Mouse (Mus musculus): Measurements from ENCODE around the gene Olfr787.

Olfr787 gene

DNA sequence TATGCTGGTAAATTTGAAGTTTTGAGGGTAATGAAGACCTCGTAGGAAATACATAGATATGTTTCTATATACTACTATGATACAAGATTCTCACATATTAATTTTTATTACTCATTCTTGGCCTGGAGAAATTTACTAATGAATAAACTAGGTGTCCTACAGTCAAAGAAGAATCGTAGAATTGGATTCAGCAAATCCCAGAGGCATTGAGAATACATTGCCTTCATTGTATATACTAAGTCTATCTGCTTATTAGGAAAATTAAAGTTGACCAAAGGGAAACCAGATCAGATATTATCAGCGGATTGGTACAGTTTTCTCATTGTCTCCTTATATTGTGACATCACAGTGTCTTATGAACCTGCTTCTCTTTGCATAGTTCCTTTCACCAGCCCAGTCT, at the start of gene Olfr787:
Olfr787 (plus strand) TSS at position 301 of the 400 bp plus-strand sequence.
- DNase-seq (ENCODE audit: extremely low spot score, low spot score), result no peak

DNA sequence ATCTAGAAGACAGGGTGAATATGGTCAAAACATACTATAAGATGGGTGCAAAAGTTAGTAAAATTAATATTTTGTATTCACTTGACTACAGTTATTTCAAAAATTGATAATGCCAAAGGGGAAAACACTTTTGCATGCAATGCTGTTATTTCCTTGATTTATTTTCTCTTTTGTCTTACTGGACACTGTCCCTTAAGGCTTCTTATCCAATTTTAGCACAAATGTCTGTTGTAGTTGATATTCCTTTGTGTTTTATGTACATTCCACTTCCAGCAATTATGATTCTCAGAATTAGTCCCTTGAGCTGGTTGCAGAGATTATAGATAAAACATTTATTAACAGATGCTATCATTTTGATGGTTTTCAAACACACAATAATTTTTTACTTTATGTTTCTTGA, 34.7 kb upstream of the Olfr787 start, which contains the start of gene Olfr786:
Olfr786 (plus strand) TSS at position 301 of the 400 bp plus-strand sequence.
- DNase-seq (ENCODE audit: extremely low spot score, low spot score), result no peak

DNA sequence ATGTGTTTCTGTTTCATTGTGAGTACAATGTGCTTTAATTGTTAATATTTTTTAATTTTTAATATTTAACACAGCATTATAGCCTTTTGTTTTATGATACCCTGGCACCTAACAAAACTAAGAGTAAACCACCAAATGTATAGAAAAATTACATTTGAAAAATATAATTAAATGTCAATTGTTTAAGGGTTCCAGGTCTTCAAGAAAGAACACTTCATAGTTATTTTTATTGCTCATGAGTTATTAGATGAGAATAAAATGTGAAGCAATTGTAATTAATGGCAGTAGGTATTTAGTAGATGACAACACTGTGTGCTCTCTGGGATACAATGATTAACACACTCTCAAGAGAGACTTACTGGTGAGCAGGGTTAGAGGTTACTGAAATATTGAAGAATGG, 9.0 kb downstream of the Olfr787 start, which contains the start of gene Olfr788:
Olfr788 (plus strand) TSS at position 301 of the 400 bp plus-strand sequence.
- DNase-seq (ENCODE audit: extremely low spot score, low spot score), result no peak

DNA sequence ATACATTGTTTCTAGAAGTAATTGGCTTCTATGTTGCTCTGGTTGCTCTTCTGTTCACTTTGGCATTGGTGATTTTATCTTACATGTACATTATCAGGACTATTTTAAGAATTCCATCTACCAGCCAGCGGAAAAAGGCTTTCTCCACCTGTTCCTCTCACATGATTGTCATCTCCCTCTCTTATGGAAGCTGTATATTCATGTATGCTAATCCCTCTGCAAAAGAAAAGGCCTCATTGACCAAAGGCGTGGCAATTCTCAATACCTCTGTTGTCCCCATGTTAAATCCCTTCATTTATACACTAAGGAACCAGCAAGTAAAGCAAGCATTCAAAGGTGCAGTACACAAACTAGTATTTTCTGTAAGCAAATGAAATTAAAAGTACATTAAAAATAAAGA, 11.6 kb downstream of the Olfr787 start:
- DNase-seq (ENCODE audit: extremely low spot score, low spot score), result no peak

DNA sequence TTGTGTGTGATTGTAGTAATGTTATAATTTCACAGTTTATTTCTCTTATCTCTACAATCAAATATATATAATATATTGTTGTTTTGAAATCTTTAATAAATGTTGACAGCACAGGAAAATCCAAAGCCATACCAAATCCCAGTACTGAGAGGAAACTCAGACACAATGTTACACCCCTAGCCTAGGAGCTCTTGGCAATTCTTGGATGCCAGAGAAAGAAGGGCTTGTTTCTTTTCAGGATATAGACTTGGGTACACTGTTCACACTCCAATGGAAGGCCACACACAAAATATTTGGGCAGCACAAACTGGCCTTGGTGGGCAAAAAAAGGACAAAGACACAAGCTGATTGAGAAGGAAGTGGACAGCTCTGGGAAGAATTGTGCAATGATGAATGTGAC, 12.1 kb downstream of the Olfr787 start:
- DNase-seq (ENCODE audit: extremely low spot score, low spot score), result no peak

DNA sequence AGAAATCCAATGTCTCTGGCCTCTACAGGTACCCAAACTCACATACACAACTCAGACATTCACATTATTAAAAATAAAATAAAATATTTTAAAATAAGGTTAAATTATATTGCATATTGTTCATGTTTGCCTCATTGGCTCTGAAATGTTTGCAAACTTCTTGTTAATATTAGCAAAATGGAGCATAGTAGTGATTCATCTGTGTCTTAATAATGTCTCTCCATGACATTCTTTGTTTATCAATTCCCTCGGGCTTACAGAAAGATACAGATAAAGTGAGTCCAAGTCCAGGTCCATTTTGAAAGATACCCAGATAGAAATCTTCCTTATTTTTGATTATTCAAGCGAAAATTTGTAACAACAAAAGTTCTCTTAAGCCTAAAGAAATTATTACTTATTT, 22.8 kb downstream of the Olfr787 start, which contains the start of gene Olfr789:
Olfr789 (plus strand) TSS at position 301 of the 400 bp plus-strand sequence.
- DNase-seq (ENCODE audit: extremely low spot score, low spot score), result no peak

DNA sequence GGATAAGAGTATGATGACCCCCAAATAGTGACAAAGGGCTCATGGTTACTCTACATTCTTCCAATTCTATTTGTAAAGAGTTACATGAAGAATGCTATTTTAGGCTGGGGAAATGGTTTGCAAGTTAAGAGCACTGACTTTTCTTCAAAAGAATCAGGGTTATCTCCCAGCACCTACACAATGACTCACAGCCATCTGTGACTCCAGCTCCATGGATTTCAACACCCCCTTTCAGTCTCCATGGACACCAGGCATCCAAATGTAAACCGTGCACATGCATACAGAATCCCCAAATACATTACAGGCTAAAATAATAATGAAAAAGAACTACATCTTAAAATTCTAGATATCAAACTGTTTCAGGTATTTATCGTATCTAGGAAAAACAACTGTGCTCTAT, 28.4 kb downstream of the Olfr787 start:
- DNase-seq (ENCODE audit: extremely low spot score, low spot score), result no peak

DNA sequence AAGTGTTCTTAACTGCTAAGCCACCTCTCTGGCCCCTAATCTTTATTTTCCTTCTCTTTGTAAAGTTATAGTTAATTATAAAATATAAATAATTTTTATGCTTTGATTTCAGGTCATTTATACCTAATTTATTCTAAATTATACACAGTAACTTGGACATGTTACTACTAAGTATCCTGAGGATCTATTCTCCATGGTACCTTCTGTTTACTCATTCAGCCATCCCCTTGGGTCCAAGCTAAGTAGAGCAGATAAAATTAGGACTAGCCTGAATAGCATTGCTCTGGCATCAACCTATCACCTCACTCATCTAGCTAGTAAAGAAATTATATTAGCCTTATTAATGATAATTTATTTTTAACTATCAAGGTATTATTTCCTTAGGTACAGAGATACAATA, 36.5 kb downstream of the Olfr787 start, which contains the start of gene Olfr790:
Olfr790 (plus strand) TSS at position 301 of the 400 bp plus-strand sequence.
- DNase-seq (ENCODE audit: extremely low spot score, low spot score), result no peak
